Mouse (Mus musculus) ES-CJ7 (cell line): ENCODE results near the gene Ephb2.

Source experiments
- DNase-seq: peaks from one replicate; pipeline ENCODE4 v3.0.0; 2011; ENCODE audit warnings: low read depth, low spot score

Ephb2 gene

DNA sequence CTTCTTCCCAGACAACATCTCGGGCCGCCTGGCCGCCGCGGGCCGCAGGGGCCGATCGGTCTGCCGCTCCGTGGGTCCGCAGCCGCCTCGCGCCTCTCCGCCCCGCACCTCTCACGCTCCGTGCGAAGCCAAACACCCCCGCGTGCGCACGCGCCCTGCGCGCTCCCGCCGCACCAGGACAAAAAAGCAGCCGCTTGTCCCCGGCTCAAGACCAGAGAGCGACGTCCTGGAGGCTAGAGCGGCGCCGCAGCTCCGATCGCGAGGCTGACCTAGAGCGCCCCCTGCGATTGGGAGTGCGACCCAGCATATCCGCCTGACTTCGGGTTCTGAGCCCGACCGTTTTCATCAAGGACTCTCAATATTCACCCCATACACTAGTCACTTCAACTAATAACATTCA is 233.2 kb downstream of the Ephb2 start, which contains the start of gene Kdm1a:
Kdm1a (minus strand) TSS at position 156 of the 400 bp plus-strand sequence.
- peak; percentile 97 for DNase-seq

DNA sequence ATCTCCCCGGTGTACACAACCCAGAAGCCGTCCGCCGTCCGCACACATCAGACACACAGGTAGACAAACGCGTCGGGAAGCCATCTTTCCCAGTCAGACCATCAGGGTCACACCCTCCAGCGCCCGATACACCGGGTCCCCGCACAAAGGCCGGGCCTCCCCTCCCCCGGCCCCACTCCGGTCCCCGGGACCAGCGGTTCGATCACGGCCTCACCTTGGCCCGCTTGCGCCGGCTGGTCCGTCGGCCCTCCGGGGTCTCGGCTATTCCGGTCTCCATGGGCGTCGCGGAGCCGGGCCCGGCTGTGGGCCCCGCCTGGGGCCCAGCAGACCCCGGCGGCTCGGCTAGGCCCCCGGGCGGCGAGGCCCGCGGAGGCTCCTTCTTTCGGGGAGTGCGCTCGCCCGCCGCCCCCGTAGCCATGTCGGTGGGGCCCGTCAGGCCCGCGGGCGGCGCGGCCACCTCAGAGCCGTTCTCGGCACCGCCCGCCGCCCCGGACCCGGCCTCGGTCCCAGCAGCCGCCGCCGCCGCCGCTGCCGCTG is 233.7 kb downstream of the Ephb2 start:
- peak; percentile 64 for DNase-seq

- DNase-seq: no peak
These were observed 234.3 kb downstream of the Ephb2 start for GRCm38 (mm10) chr4:136601476-136601875.

- no peak for DNase-seq
These were observed 235.3 kb downstream of the Ephb2 start for GRCm38 (mm10) chr4:136600536-136600935.

DNA sequence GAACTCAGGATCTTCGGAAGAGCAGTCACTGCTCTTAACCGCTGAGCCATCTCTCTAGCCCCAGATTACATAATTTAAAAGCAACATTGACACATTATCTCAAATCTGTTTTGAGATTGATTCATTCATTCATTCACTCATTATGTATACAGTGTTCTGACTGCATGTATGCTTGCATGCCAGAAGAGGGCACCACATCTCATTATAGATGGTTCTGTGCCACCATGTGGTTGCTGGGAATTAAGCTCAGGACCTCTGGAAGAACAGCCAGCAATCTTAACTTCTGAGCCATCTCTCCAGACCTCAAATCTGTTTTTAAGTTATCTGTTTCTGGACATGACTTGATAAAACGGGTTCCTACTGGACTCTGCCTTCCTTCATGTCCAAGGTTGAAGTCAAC is 235.9 kb downstream of the Ephb2 start:
- peak; percentile 79 for DNase-seq

DNA sequence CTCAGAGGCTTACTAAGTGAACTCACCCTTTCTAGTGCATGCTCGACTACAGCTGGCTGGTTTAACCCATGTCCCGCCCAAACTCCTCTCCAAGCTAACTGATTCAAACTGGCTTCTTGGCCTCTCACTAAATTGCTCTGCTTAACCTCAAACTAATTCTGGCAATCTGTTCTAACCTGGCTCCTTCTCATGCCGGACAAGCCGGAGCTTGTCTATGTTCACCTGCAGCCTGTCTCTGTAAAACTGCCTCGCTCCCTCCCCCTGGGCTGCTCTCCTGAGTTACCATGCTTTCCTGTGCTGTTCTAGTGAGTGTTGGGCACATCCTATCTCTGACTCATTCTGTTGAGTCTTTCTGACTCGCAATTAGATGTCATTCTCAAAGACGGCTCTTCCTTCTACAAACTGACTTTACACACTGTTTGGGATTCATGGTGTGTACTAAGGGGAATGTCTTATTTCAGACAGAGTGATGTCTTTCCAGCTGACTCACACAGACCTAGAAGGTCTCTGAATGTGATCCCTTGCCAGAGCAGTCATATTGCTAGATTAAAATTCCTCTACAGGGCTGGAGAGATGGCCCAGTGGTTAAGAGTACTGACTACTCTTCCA is 237.4 kb downstream of the Ephb2 start:
- DNase-seq: peak; percentile 28
